Mouse (Mus musculus) hindbrain, postnatal 0 days (tissue): ENCODE measurements around the gene Foxp1. TPM values are rescaled to one million over a fixed set of nuclear protein-coding genes. Genes with fewer than 3 reads are reported as not detected.

Experiments used
- ATAC-seq: fragments of 200-750 bp; cut with Nextera tagmentation; 2 replicates; pipeline ENCODE4 v1.8.0; 2017; ENCODE audit warnings: mild to moderate bottlenecking, moderate TSS enrichment, moderate library complexity
- DNase-seq: peaks from one replicate; pipeline ENCODE4 v3.0.0-alpha.2; 2015; ENCODE audit warnings: low spot score
- H3K27ac ChIP-seq: fragments of 300-500 bp; sonication (generic); 2 replicates; pipeline ENCODE4 v1.5.1; 2014; ENCODE audit warnings: mild to moderate bottlenecking
- H3K27me3 ChIP-seq: fragments of 300-500 bp; sonication (generic); 2 replicates; pipeline ENCODE4 v1.6.1; 2014; ENCODE audit warnings: low read length, mixed read lengths; ENCODE audit not compliant: insufficient read depth
- H3K36me3 ChIP-seq: fragments of 300-500 bp; sonication (generic); 2 replicates; pipeline ENCODE4 v1.6.1; 2014; ENCODE audit warnings: low read length, mixed read lengths; ENCODE audit not compliant: insufficient read depth
- H3K4me1 ChIP-seq: fragments of 300-500 bp; sonication (generic); 2 replicates; pipeline ENCODE4 v1.6.1; 2014; ENCODE audit warnings: antibody characterized with exemption, low read length, mixed read lengths; ENCODE audit not compliant: insufficient read depth
- H3K4me2 ChIP-seq: fragments of 300-500 bp; sonication (generic); 2 replicates; pipeline ENCODE4 v1.6.1; 2014; ENCODE audit warnings: low read depth, mild to moderate bottlenecking, low read length, moderate library complexity, mixed read lengths
- H3K4me3 ChIP-seq: fragments of 300-500 bp; sonication (generic); 2 replicates; pipeline ENCODE4 v1.5.1; 2014; ENCODE audit warnings: low read length
- H3K9ac ChIP-seq: fragments of 300-500 bp; sonication (generic); replicated peaks from 2 replicates; pipeline ENCODE4 v1.6.1; 2014; ENCODE audit warnings: mild to moderate bottlenecking, low read length, moderate library complexity, mixed read lengths
- H3K9me3 ChIP-seq: fragments of 300-500 bp; sonication (generic); 2 replicates; pipeline ENCODE4 v1.6.1; 2016; ENCODE audit warnings: low read length, mixed read lengths
- CTCF ChIP-seq: IDR thresholded peaks from 2 replicates; pipeline ENCODE4 v1.5.1; 2016; ENCODE audit warnings: antibody characterized with exemption, control low read depth, low read depth
- WGBS: fragments of 180-500 bp; shearing (Covaris S2); extraction: QIAGEN DNeasy Blood & Tissue Kit; methylation state at CpG from one replicate; pipeline ENCODE4 v1.1.7; 2014; 5-methylcytosine and 5-hydroxymethylcytosine counted together
- polyA plus RNA-seq: library from polyadenylated mRNA; unstranded; fragments of >200 nt; fragmentation: Nextera tagmentation; extraction: Ambion mirVana; gene quantifications from 2 replicates; pipeline ENCODE4 v1.2.1, GENCODE M21; 2015
- total RNA-seq: library from RNA; depleted of rRNA; stranded (reverse); fragments of >200 nt; gene quantifications from 2 replicates; pipeline ENCODE4 v1.2.3, GENCODE M21; 2014

The Foxp1 gene
- total and polyA plus RNA-seq, 2 experiments from 2014 or later, result 53.6 to 54.8 TPM

GRCm38 (mm10) chr6:99388023-99388422 is 134.5 kb downstream of the Foxp1 start:
- no peak overlapping the region for H3K27ac ChIP-seq
- H3K4me1 ChIP-seq, result no peaks in the 10 kb centered on the region
- no peaks in the 10 kb centered on the region for H3K27me3 ChIP-seq
- no peak for DNase-seq
- no peak overlapping the region for H3K9ac ChIP-seq
- H3K36me3 ChIP-seq, result no peaks in the 10 kb centered on the region
- H3K4me2 ChIP-seq, result no peak overlapping the region
- no peak for TF ChIP-seq CTCF
- ATAC-seq, result no peak
- WGBS, result 92% methylated on average over 5 of the region's 5 CpGs
- H3K9me3 ChIP-seq, result no peaks in the 10 kb centered on the region
- no peak overlapping the region for H3K4me3 ChIP-seq

- peak; percentile 48 for TF ChIP-seq CTCF
- Histone ChIP-seq H3K4me2 (no peak overlapping the region), H3K36me3 (no peaks in the 10 kb centered on the region), H3K4me1 (no peaks in the 10 kb centered on the region), H3K9ac (no peak overlapping the region), H3K9me3 (no peaks in the 10 kb centered on the region), H3K27ac (no peak overlapping the region), H3K4me3 (no peak overlapping the region), H3K27me3 (no peaks in the 10 kb centered on the region)
- WGBS, result 81% methylated on average over 2 of the region's 2 CpGs
- ATAC-seq, result no peak
- DNase-seq, result no peak
These were observed 137.4 kb downstream of the Foxp1 start for GRCm38 (mm10) chr6:99385059-99385604.

DNA sequence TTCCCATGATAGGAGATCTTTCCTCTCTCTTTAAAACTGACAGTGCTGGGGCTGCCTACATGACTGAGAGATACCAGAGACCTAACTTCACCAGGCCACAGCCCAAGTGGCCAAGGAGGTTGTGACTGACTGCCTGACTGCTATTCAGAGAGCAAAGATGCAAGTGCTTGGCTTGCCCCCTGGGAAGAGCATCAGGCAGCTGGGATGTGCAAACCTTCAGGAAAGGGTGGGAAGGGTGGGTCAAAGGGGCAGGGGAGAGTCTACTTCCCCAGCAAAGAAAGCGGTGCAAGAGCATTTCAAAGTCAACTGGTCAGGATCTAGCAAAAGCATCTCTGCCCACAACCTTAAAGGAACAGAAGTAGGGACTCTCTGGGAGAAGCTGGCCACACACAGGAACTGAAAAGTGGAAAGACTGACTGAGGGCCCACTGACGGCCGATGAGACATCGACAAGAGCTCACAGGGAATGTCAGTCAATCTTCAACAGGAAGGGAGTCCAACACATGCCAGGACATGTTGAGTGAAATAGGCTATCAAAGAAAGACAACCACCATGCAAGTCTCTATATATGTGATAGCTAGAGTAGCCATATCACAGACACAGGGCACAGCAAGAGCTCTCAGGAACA is 138.6 kb downstream of the Foxp1 start:
- Histone ChIP-seq H3K27me3 (no peaks in the 10 kb centered on the region), H3K36me3 (no peaks in the 10 kb centered on the region), H3K4me3 (no peak overlapping the region), H3K4me1 (no peaks in the 10 kb centered on the region), H3K9me3 (no peaks in the 10 kb centered on the region), H3K27ac (no peak overlapping the region), H3K4me2 (no peak overlapping the region), H3K9ac (no peak overlapping the region)
- 79% methylated on average over 4 of the region's 4 CpGs for WGBS
- ATAC-seq, result no peak
- no peak for DNase-seq
- no peak for TF ChIP-seq CTCF

DNA sequence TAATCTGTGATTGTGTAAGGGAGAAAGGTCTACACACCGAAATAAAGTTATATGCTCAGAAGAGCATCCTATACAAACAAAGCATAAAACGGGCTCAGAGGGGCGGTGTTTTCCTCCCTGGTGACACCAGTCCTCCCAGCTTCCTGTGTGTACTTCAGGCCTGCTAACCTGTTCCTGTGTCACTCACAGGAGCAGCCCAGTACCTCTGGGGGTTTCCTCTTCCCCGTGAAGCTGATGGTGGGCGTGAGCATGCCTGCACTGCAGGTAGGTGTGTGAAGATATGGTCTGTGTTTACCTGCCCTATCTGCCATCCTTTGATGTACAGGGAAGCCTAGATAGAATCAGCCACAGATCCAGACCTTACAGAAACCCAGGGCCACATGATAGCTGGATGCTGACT is 142.4 kb downstream of the Foxp1 start:
- H3K36me3 ChIP-seq, result no peaks in the 10 kb centered on the region
- H3K4me1 ChIP-seq, result peaks cover 14% of the 10 kb centered on the region
- no peak overlapping the region for H3K27ac ChIP-seq
- no peaks in the 10 kb centered on the region for H3K27me3 ChIP-seq
- 90% methylated on average over 5 of the region's 5 CpGs for WGBS
- H3K9ac ChIP-seq, result no peak overlapping the region
- no peak for DNase-seq
- no peak overlapping the region for H3K4me2 ChIP-seq
- TF ChIP-seq CTCF, result no peak
- ATAC-seq, result no peak
- H3K4me3 ChIP-seq, result no peak overlapping the region
- H3K9me3 ChIP-seq, result no peaks in the 10 kb centered on the region

- Histone ChIP-seq H3K4me3 (no peak overlapping the region), H3K9ac (no peak overlapping the region), H3K4me1 (peaks cover 14% of the 10 kb centered on the region), H3K36me3 (no peaks in the 10 kb centered on the region), H3K27ac (no peak overlapping the region), H3K27me3 (no peaks in the 10 kb centered on the region), H3K4me2 (no peak overlapping the region), H3K9me3 (no peaks in the 10 kb centered on the region)
- ATAC-seq (no peak), DNase-seq (no peak)
- WGBS, result 81% methylated on average over 7 of the region's 7 CpGs
- TF ChIP-seq CTCF, result no peak
These were observed 143.4 kb downstream of the Foxp1 start for GRCm38 (mm10) chr6:99378997-99379710.

GRCm38 (mm10) chr6:99377716-99378115 is 144.8 kb downstream of the Foxp1 start:
- Histone ChIP-seq H3K9me3 (no peaks in the 10 kb centered on the region), H3K36me3 (no peaks in the 10 kb centered on the region), H3K4me3 (no peak overlapping the region), H3K9ac (no peak overlapping the region), H3K27me3 (no peaks in the 10 kb centered on the region), H3K4me1 (peaks cover 14% of the 10 kb centered on the region), H3K4me2 (no peak overlapping the region), H3K27ac (no peak overlapping the region)
- ATAC-seq (no peak), DNase-seq (no peak)
- WGBS, result 33% methylated on average over 4 of the region's 4 CpGs
- no peak for TF ChIP-seq CTCF

GRCm38 (mm10) chr6:99377131-99377530 is 145.4 kb downstream of the Foxp1 start:
- 75% methylated on average over 2 of the region's 2 CpGs for WGBS
- H3K27ac ChIP-seq, result no peak overlapping the region
- no peak overlapping the region for H3K4me3 ChIP-seq
- H3K4me2 ChIP-seq, result no peak overlapping the region
- no peaks in the 10 kb centered on the region for H3K36me3 ChIP-seq
- no peaks in the 10 kb centered on the region for H3K27me3 ChIP-seq
- H3K9me3 ChIP-seq, result no peaks in the 10 kb centered on the region
- DNase-seq, result peak; percentile 26
- no peak overlapping the region for H3K9ac ChIP-seq
- ATAC-seq, result no peak
- peaks cover 14% of the 10 kb centered on the region for H3K4me1 ChIP-seq
- no peak for TF ChIP-seq CTCF
